Comparison of ENCODE assay signal across 24 mouse cellular contexts in the genomic region with DNA sequence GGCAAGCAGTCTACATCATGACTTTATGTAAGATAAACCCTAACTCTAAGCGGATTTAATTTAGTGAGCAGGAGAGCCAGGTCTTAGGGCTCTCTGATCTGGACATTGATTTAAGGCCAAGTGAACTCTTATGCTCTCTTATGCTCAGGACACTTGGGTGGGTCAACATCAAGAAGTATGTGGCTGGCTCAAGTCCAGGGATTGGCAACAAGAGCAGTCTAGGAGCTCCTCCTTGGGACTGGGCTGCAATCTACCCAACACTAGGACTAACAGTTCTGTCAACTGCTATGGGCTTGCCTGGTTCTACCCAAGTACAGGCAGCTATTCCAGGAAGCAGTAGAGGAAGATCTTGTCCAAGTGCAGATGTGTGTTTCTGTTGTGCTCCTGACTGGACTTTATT.
DNase-seq lines count a peak whose midpoint lies in the region; ATAC-seq and TF ChIP-seq lines count a peak whose summit lies in the region.
"Had no signal": no experiment of that assay in that cellular context is flagged by ENCODE, and none has a peak within 500 bp of the region (broad histone marks: within the 10 kb centered on the region; RNA-seq: fewer than 3 reads in every experiment).

No protein-coding gene starts in this region.

- no peak overlapping the region for H3K9ac ChIP-seq in kidney, embryonic 15.5 days
- H3K9ac ChIP-seq: forebrain, embryonic 13.5 days; hindbrain, embryonic 14.5 days; limb, embryonic 12.5 days; liver, embryonic 15.5 days; midbrain, embryonic 13.5 days had no signal

- 43% methylated on average over 1 of the region's 1 CpGs for WGBS in kidney, adult 2 months
- 42% methylated on average over 1 of the region's 1 CpGs for WGBS in kidney, embryonic 15.5 days

- no peaks in the 10 kb centered on the region for H3K4me1 ChIP-seq in kidney, adult 2 months (ENCODE audit: control insufficient read depth, insufficient read depth, low read length)
- no peaks in the 10 kb centered on the region for H3K4me1 ChIP-seq in kidney, embryonic 15.5 days
- H3K4me1 ChIP-seq: forebrain, embryonic 13.5 days; limb, embryonic 12.5 days; liver, embryonic 15.5 days; midbrain, embryonic 13.5 days had no signal

- no peak overlapping the region for H3K27ac ChIP-seq in kidney, adult 2 months (ENCODE audit: insufficient read depth, low read depth, low read length)
- no peak overlapping the region for H3K27ac ChIP-seq in kidney, embryonic 15.5 days
- H3K27ac ChIP-seq: forebrain, embryonic 13.5 days; hindbrain, embryonic 14.5 days; layer of hippocampus, adult 2 months; left cerebral cortex, adult 2 months; limb, embryonic 12.5 days; liver, embryonic 15.5 days; macrophage; midbrain, embryonic 13.5 days had no signal

- ATAC-seq in kidney, embryonic 15.5 days (replicated peaks; ENCODE audit: low FRiP score): no peak
- ATAC-seq in activated CD4-positive, CD25-positive, alpha-beta regulatory T cell, adult 4 months: no peak
- ATAC-seq: forebrain, embryonic 13.5 days; intestine, postnatal 0 days; midbrain, embryonic 13.5 days had no signal

- no peaks in the 10 kb centered on the region for H3K27me3 ChIP-seq in kidney, adult 2 months (replicated peaks; ENCODE audit: control insufficient read depth, insufficient read depth, low read length)
- no peaks in the 10 kb centered on the region for H3K27me3 ChIP-seq in kidney, embryonic 15.5 days
- H3K27me3 ChIP-seq: forebrain, embryonic 13.5 days; limb, embryonic 12.5 days; liver, embryonic 15.5 days; midbrain, embryonic 13.5 days had no signal

- TF ChIP-seq CTCF in kidney, adult 2 months (conservative IDR thresholded peaks at IDR 0.05; ENCODE audit: insufficient read depth, insufficient read length, low read depth, low read length): no peak

- no peak for TF ChIP-seq POLR2A in kidney, adult 2 months (IDR thresholded peaks at IDR 0.05; ENCODE audit: low read depth, low read length)

- intact Hi-C loops in gastrocnemius, postnatal 36 days (cut with DNase I): no loop called here

- no peak overlapping the region for H3K4me2 ChIP-seq in kidney, embryonic 15.5 days
- H3K4me2 ChIP-seq: forebrain, embryonic 13.5 days; heart, embryonic 11.5 days; hindbrain, embryonic 14.5 days; limb, embryonic 12.5 days; liver, embryonic 15.5 days; midbrain, embryonic 13.5 days had no signal

- no peaks in the 10 kb centered on the region for H3K9me3 ChIP-seq in kidney, embryonic 15.5 days (replicated peaks)
- H3K9me3 ChIP-seq: forebrain, embryonic 13.5 days; liver, embryonic 15.5 days had no signal

- no peaks in the 10 kb centered on the region for H3K36me3 ChIP-seq in kidney, adult 2 months (ENCODE audit: control insufficient read depth, insufficient read depth, low read length)
- H3K36me3 ChIP-seq in kidney, embryonic 15.5 days: no peaks in the 10 kb centered on the region
- H3K36me3 ChIP-seq: limb, embryonic 12.5 days; liver, embryonic 15.5 days; midbrain, embryonic 13.5 days had no signal

- DNase-seq in kidney, adult 2 months: peak; percentile 33
- peak; percentile 9 for DNase-seq in urinary bladder, postnatal 14 days (ENCODE audit: low spot score)
- DNase-seq in urinary bladder, postnatal 36 days (ENCODE audit: low spot score in 2 of 2): no peak
- peak; percentile 34 to 39 for DNase-seq in kidney, postnatal 36 days
- no peak for DNase-seq in gastrocnemius, postnatal 36 days
- DNase-seq in neural tube, embryonic 10.5 days (ENCODE audit: extremely low spot score, low spot score): no peak
- DNase-seq: adrenal gland, adult 2 months; cerebellum, adult 8-10 months; cerebellum, postnatal 25 days; gastrocnemius, postnatal 14 days; heart, adult 11 months; heart, postnatal 4 days had no signal

- no peak overlapping the region for H3K4me3 ChIP-seq in kidney, adult 2 months (ENCODE audit: insufficient read depth, low read depth, low read length)
- no peak overlapping the region for H3K4me3 ChIP-seq in kidney, embryonic 15.5 days (replicated peaks)
- H3K4me3 ChIP-seq: forebrain, embryonic 13.5 days; layer of hippocampus, adult 2 months; left cerebral cortex, adult 2 months; limb, embryonic 12.5 days; liver, embryonic 15.5 days; midbrain, embryonic 13.5 days had no signal

Comparison
In these comparisons a context has a peak if more than half of its experiments do, and no peak if none do; other contexts are left out.
1. DNase-seq: peak in kidney, adult 2 months (single experiment), urinary bladder, postnatal 14 days (single experiment) and kidney, postnatal 36 days (2 of 2); none in urinary bladder, postnatal 36 days (0 of 2), gastrocnemius, postnatal 36 days (0 of 2) and neural tube, embryonic 10.5 days (single experiment).